Mouse (Mus musculus): ENCODE measurements around the gene Alpl.

- no peak for TF ChIP-seq EP300 (IDR thresholded peaks at IDR 0.05; ENCODE audit: low read length)
- no peak for TF ChIP-seq MAFK (IDR thresholded peaks at IDR 0.05; ENCODE audit: insufficient replicate concordance, low read length)
- no peak for TF ChIP-seq CTCF (conservative IDR thresholded peaks at IDR 0.05 in 1 of 2, IDR thresholded peaks at IDR 0.05 in 1 of 2; ENCODE audit: low read depth in 2 of 2, low read length in 2 of 2)
- TF ChIP-seq HCFC1 (IDR thresholded peaks at IDR 0.05; ENCODE audit: low read depth, low read length) = no peak
- no peak for TF ChIP-seq USF2 (conservative IDR thresholded peaks at IDR 0.05; ENCODE audit: low read depth, low read length)
- no peak for TF ChIP-seq ZNF384 (IDR thresholded peaks at IDR 0.05; ENCODE audit: low read depth, low read length)
- no peak for TF ChIP-seq MAZ (IDR thresholded peaks at IDR 0.05; ENCODE audit: low read depth, low read length)
- no peak for TF ChIP-seq PAX5 (IDR thresholded peaks at IDR 0.05; ENCODE audit: low read length)
- TF ChIP-seq JUND (conservative IDR thresholded peaks at IDR 0.05; ENCODE audit: low read depth, low read length) = no peak
- TF ChIP-seq CHD2 (IDR thresholded peaks at IDR 0.05; ENCODE audit: low read length) = peak; percentile 28; the same call in 1 of the 2 replicates
- no peak for TF ChIP-seq POLR2A (IDR thresholded peaks at IDR 0.05; ENCODE audit: low read depth, low read length)
Measured at GRCm38 (mm10) chr4:137783541-137784191, 12.5 kb downstream of the Alpl start.

Measured in CH12.LX (cell line).